16 mouse cellular contexts compared by ENCODE assay signal in the genomic region with DNA sequence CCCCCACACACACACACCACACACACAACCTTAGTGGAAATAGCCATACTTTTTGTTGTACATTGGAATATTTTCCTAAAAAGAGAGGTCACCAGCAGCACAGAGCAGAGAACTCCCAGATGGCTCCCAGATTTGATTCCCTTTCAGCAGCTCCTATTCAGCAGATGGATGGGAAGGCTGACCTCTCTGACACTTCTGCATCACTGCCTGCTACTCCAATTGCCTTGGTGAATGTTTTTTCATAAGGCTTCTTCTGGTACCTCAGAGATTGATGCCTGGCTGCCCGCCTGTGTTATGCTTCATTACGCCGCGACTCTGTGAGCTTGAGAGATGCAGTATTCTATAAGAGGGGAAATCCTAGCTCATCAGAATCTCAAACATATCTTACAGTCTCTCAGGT.
DNase-seq lines count a peak whose midpoint lies in the region; ATAC-seq lines count a peak whose summit lies in the region.
"Had no signal": no experiment of that assay in that cellular context is flagged by ENCODE, and none has a peak within 500 bp of the region (broad histone marks: within the 10 kb centered on the region; RNA-seq: fewer than 3 reads in every experiment).

No protein-coding gene starts in this region.

- H3K4me1 ChIP-seq in kidney, embryonic 14.5 days (ENCODE audit: control insufficient read depth, insufficient read depth, low read length): 0 out of 2 replicates have a peak, but pooled peaks cover 15% of the 10 kb centered on the region
- no peaks in the 10 kb centered on the region for H3K4me1 ChIP-seq in forebrain, embryonic 14.5 days (ENCODE audit: control insufficient read depth, insufficient read depth, low read length)
- H3K4me1 ChIP-seq in midbrain, embryonic 10.5 days: peaks cover 28% of the 10 kb centered on the region
- peaks cover 2% of the 10 kb centered on the region for H3K4me1 ChIP-seq in neural tube, embryonic 15.5 days
- H3K4me1 ChIP-seq: limb, embryonic 10.5 days; stomach, embryonic 15.5 days had no signal

- ATAC-seq in kidney, embryonic 14.5 days (ENCODE audit: low FRiP score, low TSS enrichment): peak; percentile 93
- ATAC-seq in forebrain, embryonic 14.5 days: peak; percentile 37; the same call in 1 of the 2 replicates
- ATAC-seq in neural tube, embryonic 15.5 days (ENCODE audit: low FRiP score): peak; percentile 50; the same call in 1 of the 2 replicates
- no peak for ATAC-seq in erythroid progenitor cell, adult 5-6 weeks (replicated peaks; ENCODE audit: low FRiP score, poor library complexity, severe bottlenecking)

- no peaks in the 10 kb centered on the region for H3K9me3 ChIP-seq in kidney, embryonic 14.5 days (ENCODE audit: control insufficient read depth, low read length)
- no peaks in the 10 kb centered on the region for H3K9me3 ChIP-seq in forebrain, embryonic 14.5 days (replicated peaks; ENCODE audit: control insufficient read depth, low read length)
- no peaks in the 10 kb centered on the region for H3K9me3 ChIP-seq in midbrain, embryonic 10.5 days (replicated peaks)
- H3K9me3 ChIP-seq in neural tube, embryonic 15.5 days (replicated peaks): no peaks in the 10 kb centered on the region
- H3K9me3 ChIP-seq: limb, embryonic 10.5 days; stomach, embryonic 15.5 days had no signal

- no peaks in the 10 kb centered on the region for H3K36me3 ChIP-seq in kidney, embryonic 14.5 days (ENCODE audit: control insufficient read depth, insufficient read depth, low read length)
- H3K36me3 ChIP-seq in forebrain, embryonic 14.5 days (ENCODE audit: control insufficient read depth, insufficient read depth, low read length): no peaks in the 10 kb centered on the region
- no peaks in the 10 kb centered on the region for H3K36me3 ChIP-seq in midbrain, embryonic 10.5 days
- no peaks in the 10 kb centered on the region for H3K36me3 ChIP-seq in neural tube, embryonic 15.5 days
- H3K36me3 ChIP-seq: limb, embryonic 10.5 days; stomach, embryonic 15.5 days had no signal

- H3K4me2 ChIP-seq in kidney, embryonic 14.5 days (replicated peaks; ENCODE audit: low read depth, low read length): no peak overlapping the region
- no peak overlapping the region for H3K4me2 ChIP-seq in forebrain, embryonic 14.5 days (ENCODE audit: low read length)
- H3K4me2 ChIP-seq in neural tube, embryonic 15.5 days: no peak overlapping the region
- H3K4me2 ChIP-seq: stomach, embryonic 15.5 days had no signal

- H3K9ac ChIP-seq in kidney, embryonic 14.5 days (ENCODE audit: low read depth, low read length): no peak overlapping the region
- no peak overlapping the region for H3K9ac ChIP-seq in forebrain, embryonic 14.5 days (ENCODE audit: low read length)
- no peak overlapping the region for H3K9ac ChIP-seq in neural tube, embryonic 15.5 days (replicated peaks)
- H3K9ac ChIP-seq: stomach, embryonic 15.5 days had no signal

- DNase-seq in kidney, postnatal 25 days: no peak
- peak; percentile 29 for DNase-seq in forebrain, embryonic 14.5 days (ENCODE audit: low spot score)
- peak; percentile 28 for DNase-seq in midbrain, embryonic 10.5 days (ENCODE audit: low spot score)
- DNase-seq in adrenal gland, postnatal 25 days: no peak
- DNase-seq: adrenal gland, adult 2 months; heart, postnatal 36 days; kidney, postnatal 4 days; lung, adult 18-20 months; right cerebral cortex, postnatal 25 days; thymus, postnatal 4 days had no signal

- no peaks in the 10 kb centered on the region for H3K27me3 ChIP-seq in kidney, embryonic 14.5 days (ENCODE audit: control insufficient read depth, insufficient read depth, low read length)
- no peaks in the 10 kb centered on the region for H3K27me3 ChIP-seq in forebrain, embryonic 14.5 days (replicated peaks; ENCODE audit: control insufficient read depth, insufficient read depth, low read length)
- H3K27me3 ChIP-seq in midbrain, embryonic 10.5 days (ENCODE audit: low read depth, poor library complexity, severe bottlenecking): no peaks in the 10 kb centered on the region
- no peaks in the 10 kb centered on the region for H3K27me3 ChIP-seq in neural tube, embryonic 15.5 days (replicated peaks)
- H3K27me3 ChIP-seq: Patski; stomach, embryonic 15.5 days had no signal

- H3K4me3 ChIP-seq in kidney, embryonic 14.5 days (ENCODE audit: low read length): no peak overlapping the region
- H3K4me3 ChIP-seq in forebrain, embryonic 14.5 days (ENCODE audit: low read depth, low read length): no peak overlapping the region
- no peak overlapping the region for H3K4me3 ChIP-seq in midbrain, embryonic 10.5 days
- H3K4me3 ChIP-seq in neural tube, embryonic 15.5 days (replicated peaks): no peak overlapping the region
- H3K4me3 ChIP-seq: limb, embryonic 10.5 days; stomach, embryonic 15.5 days had no signal

- H3K27ac ChIP-seq in kidney, embryonic 14.5 days (ENCODE audit: low read depth, low read length): no peak overlapping the region
- no peak overlapping the region for H3K27ac ChIP-seq in forebrain, embryonic 14.5 days (ENCODE audit: low read depth, low read length)
- H3K27ac ChIP-seq in midbrain, embryonic 10.5 days (replicated peaks): peak overlapping the region; percentile 63
- no peak overlapping the region for H3K27ac ChIP-seq in neural tube, embryonic 15.5 days (replicated peaks)
- H3K27ac ChIP-seq: limb, embryonic 10.5 days; stomach, embryonic 15.5 days had no signal

- WGBS in kidney, embryonic 14.5 days: 15% methylated on average over 4 of the region's 4 CpGs
- WGBS in forebrain, embryonic 14.5 days: 60% methylated on average over 4 of the region's 4 CpGs
- 58% methylated on average over 4 of the region's 4 CpGs for WGBS in midbrain, embryonic 10.5 days
- 22% methylated on average over 4 of the region's 4 CpGs for WGBS in neural tube, embryonic 15.5 days

Comparison
In these comparisons a context has a peak if more than half of its experiments do, and no peak if none do; other contexts are left out.
1. DNase-seq: peak in forebrain, embryonic 14.5 days (single experiment) and midbrain, embryonic 10.5 days (single experiment); none in kidney, postnatal 25 days (0 of 2) and adrenal gland, postnatal 25 days (single experiment).